Comparison of ENCODE assay signal across 8 mouse cellular contexts in the genomic region with DNA sequence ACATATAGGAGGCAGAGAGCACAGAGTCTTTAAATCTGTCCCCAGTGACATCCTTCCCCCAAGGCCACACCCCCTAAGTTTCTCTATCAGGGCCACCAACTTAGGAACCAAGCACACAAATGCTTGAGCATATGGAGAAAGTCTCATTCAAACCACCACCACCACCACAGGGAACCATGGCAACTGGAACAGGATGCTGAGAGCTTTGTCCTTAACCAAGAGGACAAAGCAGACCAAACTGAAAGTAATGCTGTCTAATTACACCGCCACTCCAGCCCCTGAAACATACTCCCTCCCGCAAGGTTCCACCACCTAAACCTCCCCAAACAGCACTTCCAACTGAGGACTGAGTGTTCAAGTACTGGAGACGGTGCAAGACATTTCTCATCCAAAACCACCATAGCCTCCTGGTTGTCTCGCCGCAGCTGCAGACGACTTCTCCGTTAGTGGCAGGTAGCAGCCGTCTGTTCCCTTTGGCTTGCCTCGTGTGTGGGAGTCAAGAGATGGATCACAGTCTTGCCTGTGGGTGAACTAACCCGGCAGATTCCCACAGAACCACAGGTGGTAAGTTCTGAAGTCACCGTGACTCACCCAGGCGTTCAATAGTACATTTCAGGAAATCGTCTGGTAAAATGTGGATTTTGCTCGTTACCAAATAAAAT. TPM values are rescaled to one million over a fixed set of nuclear protein-coding genes. Genes with fewer than 3 reads are reported as not detected.
DNase-seq lines count a peak whose midpoint lies in the region; ATAC-seq and TF ChIP-seq lines count a peak whose summit lies in the region.
"Had no signal": no experiment of that assay in that cellular context is flagged by ENCODE, and none has a peak within 500 bp of the region (broad histone marks: within the 10 kb centered on the region; RNA-seq: fewer than 3 reads in every experiment).

No protein-coding gene starts in this region.

- no peak overlapping the region for H3K27ac ChIP-seq in forebrain, embryonic 13.5 days
- 0 out of 2 replicates have a peak overlapping the region, but pooled peaks have one; percentile 19 for H3K27ac ChIP-seq in limb, embryonic 10.5 days
- no peak overlapping the region for H3K27ac ChIP-seq in liver, postnatal 0 days (ENCODE audit: low read depth)

- in situ Hi-C loops in Patski (cut with MboI; ENCODE audit: low pct_unique_long_range_greater_than_20kb), result no loop called here

- no peaks in the 10 kb centered on the region for H3K36me3 ChIP-seq in forebrain, embryonic 13.5 days (ENCODE audit: poor library complexity, severe bottlenecking)
- no peaks in the 10 kb centered on the region for H3K36me3 ChIP-seq in limb, embryonic 10.5 days
- no peaks in the 10 kb centered on the region for H3K36me3 ChIP-seq in liver, postnatal 0 days (replicated peaks; ENCODE audit: insufficient read depth, low read length)

- peak; percentile 49 for DNase-seq in Patski (ENCODE audit: low read depth, low spot score)
- DNase-seq in limb, embryonic 10.5 days (ENCODE audit: low spot score), result no peak
- DNase-seq in spleen, postnatal 36 days (ENCODE audit: low spot score in 2 of 2), result no peak
- no peak for DNase-seq in urinary bladder, postnatal 25 days (ENCODE audit: low spot score)
- no peak for DNase-seq in liver, postnatal 0 days
- DNase-seq: heart, postnatal 14 days had no signal

- H3K4me1 ChIP-seq in forebrain, embryonic 13.5 days, result peaks cover 36% of the 10 kb centered on the region
- peaks cover 21% of the 10 kb centered on the region for H3K4me1 ChIP-seq in limb, embryonic 10.5 days
- H3K4me1 ChIP-seq in liver, postnatal 0 days (ENCODE audit: insufficient read depth), result no peaks in the 10 kb centered on the region

- no peaks in the 10 kb centered on the region for H3K9me3 ChIP-seq in forebrain, embryonic 13.5 days (replicated peaks)
- H3K9me3 ChIP-seq in limb, embryonic 10.5 days (replicated peaks), result no peaks in the 10 kb centered on the region
- H3K9me3 ChIP-seq in liver, postnatal 0 days (ENCODE audit: low read length), result no peaks in the 10 kb centered on the region

- no peak overlapping the region for H3K4me3 ChIP-seq in forebrain, embryonic 13.5 days
- no peak overlapping the region for H3K4me3 ChIP-seq in limb, embryonic 10.5 days
- H3K4me3 ChIP-seq in liver, postnatal 0 days (ENCODE audit: low read depth, low read length), result no peak overlapping the region

- H3K9ac ChIP-seq in forebrain, embryonic 13.5 days, result no peak overlapping the region
- H3K9ac ChIP-seq in liver, postnatal 0 days (replicated peaks), result no peak overlapping the region

- no peak for TF ChIP-seq CTCF in Patski (IDR thresholded peaks at IDR 0.05)
- TF ChIP-seq CTCF in liver, postnatal 0 days (IDR thresholded peaks at IDR 0.05; ENCODE audit: low read depth), result no peak

- CTCF ChIA-PET in Patski (lab: Charles Lee), result no interaction called here

- POLR2A ChIA-PET in Patski (lab: Charles Lee), result no interaction called here

- TF ChIP-seq EP300 in liver, postnatal 0 days (IDR thresholded peaks at IDR 0.05; ENCODE audit: low read depth), result no peak

- peak; percentile 80 for ATAC-seq in CD4-positive, CD25-positive, alpha-beta regulatory T cell, adult 4 months
- peak; percentile 64 for ATAC-seq in Patski
- ATAC-seq in forebrain, embryonic 13.5 days, result peak; percentile 57
- no peak for ATAC-seq in liver, postnatal 0 days

- H3K27me3 ChIP-seq in Patski, result no peaks in the 10 kb centered on the region
- 0 out of 2 replicates have a peak, but pooled peaks cover 3% of the 10 kb centered on the region for H3K27me3 ChIP-seq in forebrain, embryonic 13.5 days
- H3K27me3 ChIP-seq in limb, embryonic 10.5 days (ENCODE audit: low read depth, poor library complexity, severe bottlenecking), result no peaks in the 10 kb centered on the region
- no peaks in the 10 kb centered on the region for H3K27me3 ChIP-seq in liver, postnatal 0 days (ENCODE audit: insufficient read depth, low read length)

- 36% methylated on average over 14 of the region's 14 CpGs for WGBS in forebrain, embryonic 13.5 days
- 85% methylated on average over 14 of the region's 14 CpGs for WGBS in limb, embryonic 10.5 days
- 76% methylated on average over 14 of the region's 14 CpGs for WGBS in liver, postnatal 0 days (ENCODE audit: insufficient replicate concordance)

- peak overlapping the region; percentile 33; the same call in 1 of the 2 replicates for H3K4me2 ChIP-seq in forebrain, embryonic 13.5 days
- no peak overlapping the region for H3K4me2 ChIP-seq in liver, postnatal 0 days (ENCODE audit: low read depth, low read length)

RNA-seq across cellular contexts. Expression of a gene that starts 39.3 kb away (rescaled TPM):
- polyA plus RNA-seq in CD4-positive, CD25-positive, alpha-beta regulatory T cell, adult 4 months (2017; shearing (Covaris generic)), result 10 to 100 TPM; 50.3 to 52.7 TPM
- polyA plus RNA-seq in Patski (2021), result 26.0 TPM
- polyA plus RNA-seq in forebrain, embryonic 13.5 days (2015; fragmentation: Nextera tagmentation; extraction: Ambion mirVana), result 6.5 and 7.0 TPM in 2 replicates
- 2.9 and 4.4 TPM in 2 replicates for polyA plus RNA-seq in limb, embryonic 10.5 days (2016; fragmentation: Nextera tagmentation; extraction: Ambion mirVana)
- 3.1 and 3.9 TPM in 2 replicates for polyA plus RNA-seq in liver, postnatal 0 days (2015; fragmentation: Nextera tagmentation; extraction: Ambion mirVana)
